8 mouse cellular contexts compared by ENCODE assay signal in genomic region chr4:106909797-106910196, GRCm38 (mm10). TPM values are rescaled to one million over a fixed set of nuclear protein-coding genes. Genes with fewer than 3 reads are reported as not detected.
A peak's percentile ranks its signal among the peaks of the same experiment; 100 is the strongest.
DNase-seq lines count a peak whose midpoint lies in the region; ATAC-seq and TF ChIP-seq lines count a peak whose summit lies in the region.

No protein-coding gene starts in this region.

- H3K27ac ChIP-seq in layer of hippocampus, adult 2 months = peak overlapping the region; percentile 87
- H3K27ac ChIP-seq in embryonic facial prominence, embryonic 10.5 days (replicated peaks) = peak overlapping the region; percentile 99
- H3K27ac ChIP-seq in hindbrain, embryonic 11.5 days (ENCODE audit: low read depth, low read length) = peak overlapping the region; percentile 81

- H3K4me1 ChIP-seq in embryonic facial prominence, embryonic 10.5 days = peaks cover 67% of the 10 kb centered on the region
- H3K4me1 ChIP-seq in hindbrain, embryonic 11.5 days (replicated peaks; ENCODE audit: control insufficient read depth, insufficient read depth, low read length) = peaks cover 31% of the 10 kb centered on the region

- peak overlapping the region; percentile 81 for H3K4me3 ChIP-seq in layer of hippocampus, adult 2 months
- H3K4me3 ChIP-seq in embryonic facial prominence, embryonic 10.5 days = peak overlapping the region; percentile 100
- H3K4me3 ChIP-seq in hindbrain, embryonic 11.5 days (ENCODE audit: low read depth, low read length) = no peak overlapping the region

- no peaks in the 10 kb centered on the region for H3K27me3 ChIP-seq in embryonic facial prominence, embryonic 10.5 days (replicated peaks; ENCODE audit: low read depth, poor library complexity, severe bottlenecking)
- no peaks in the 10 kb centered on the region for H3K27me3 ChIP-seq in hindbrain, embryonic 11.5 days (ENCODE audit: control insufficient read depth, insufficient read depth, low read length)

- peaks cover 20% of the 10 kb centered on the region for H3K36me3 ChIP-seq in embryonic facial prominence, embryonic 10.5 days (replicated peaks)
- H3K36me3 ChIP-seq in hindbrain, embryonic 11.5 days (ENCODE audit: control insufficient read depth, insufficient read depth, low read length) = no peaks in the 10 kb centered on the region

- TF ChIP-seq CTCF in layer of hippocampus, adult 2 months (conservative IDR thresholded peaks at IDR 0.05) = no peak

- H3K4me2 ChIP-seq in hindbrain, embryonic 11.5 days (replicated peaks; ENCODE audit: low read depth, low read length) = peak overlapping the region; percentile 80

- no peak for ATAC-seq in hindbrain, embryonic 11.5 days (ENCODE audit: low FRiP score)
- no peak for ATAC-seq in megakaryocyte-erythroid progenitor cell, adult 5-6 weeks (replicated peaks; ENCODE audit: low FRiP score, low TSS enrichment, poor library complexity, severe bottlenecking)

- H3K9ac ChIP-seq in hindbrain, embryonic 11.5 days (ENCODE audit: low read depth, low read length) = peak overlapping the region; percentile 12; the same call in 1 of the 2 replicates

- DNase-seq in layer of hippocampus, adult 2 months (ENCODE audit: low spot score in 2 of 2) = no peak
- no peak for DNase-seq in layer of hippocampus, adult 8-10 months (ENCODE audit: low spot score in 2 of 2)
- peak; percentile 41 for DNase-seq in embryonic facial prominence, embryonic 10.5 days (ENCODE audit: low spot score)
- DNase-seq in hindbrain, embryonic 11.5 days (ENCODE audit: low spot score) = no peak
- peak; percentile 19 for DNase-seq in lung, postnatal 10 days
- no peak for DNase-seq in embryo, embryonic 11 days
- DNase-seq in adrenal gland, postnatal 4 days (ENCODE audit: low spot score in 2 of 2) = no peak

- 2% methylated on average over 6 of the region's 6 CpGs for WGBS in embryonic facial prominence, embryonic 10.5 days
- 0% methylated on average over 6 of the region's 6 CpGs for WGBS in hindbrain, embryonic 11.5 days

- H3K9me3 ChIP-seq in embryonic facial prominence, embryonic 10.5 days = no peaks in the 10 kb centered on the region
- no peaks in the 10 kb centered on the region for H3K9me3 ChIP-seq in hindbrain, embryonic 11.5 days (ENCODE audit: control insufficient read depth, low read length)

RNA-seq across cellular contexts. Expression of gene Ssbp3, which starts 0.7 kb away (rescaled TPM):
- total RNA-seq in layer of hippocampus, adult 2 months (2021) = 100 to 1,000 TPM; 157 TPM
- 100 to 1,000 TPM; 150 to 180 (median 160) TPM for total RNA-seq in layer of hippocampus, adult 8-10 months (2022)
- 147 TPM in 2 replicates for polyA plus RNA-seq in embryonic facial prominence, embryonic 10.5 days (2016; fragmentation: Nextera tagmentation; extraction: Ambion mirVana)
- polyA plus RNA-seq in hindbrain, embryonic 11.5 days (2014; fragmentation: Nextera tagmentation; extraction: Ambion mirVana) = 141 and 159 TPM in 2 replicates
- 104 and 138 TPM in 2 replicates for total RNA-seq in megakaryocyte-erythroid progenitor cell, adult 5-6 weeks (2014; fragmentation: Nextera tagmentation)
- 50.5 and 63.4 TPM in 2 replicates for total RNA-seq in megakaryocyte-erythroid progenitor cell, adult 5-6 weeks (2017)
- 100 to 1,000 TPM in 1 of 2 experiments, 10 to 100 TPM in 1; 95.2 to 103 TPM for total RNA-seq in adrenal gland, postnatal 4 days (2021)

Comparison
In these comparisons a context has a peak if more than half of its experiments do, and no peak if none do; other contexts are left out.
1. DNase-seq: peak in embryonic facial prominence, embryonic 10.5 days (single experiment) and lung, postnatal 10 days (single experiment); none in layer of hippocampus, adult 2 months (0 of 2), layer of hippocampus, adult 8-10 months (0 of 2), hindbrain, embryonic 11.5 days (single experiment), embryo, embryonic 11 days (single experiment) and adrenal gland, postnatal 4 days (0 of 2).
2. Peak in every context shown above with its lines, with median percentiles within 50 percentile points of each other: H3K27ac ChIP-seq.